Comparison of ENCODE assay signal across 9 mouse cellular contexts in the genomic region with DNA sequence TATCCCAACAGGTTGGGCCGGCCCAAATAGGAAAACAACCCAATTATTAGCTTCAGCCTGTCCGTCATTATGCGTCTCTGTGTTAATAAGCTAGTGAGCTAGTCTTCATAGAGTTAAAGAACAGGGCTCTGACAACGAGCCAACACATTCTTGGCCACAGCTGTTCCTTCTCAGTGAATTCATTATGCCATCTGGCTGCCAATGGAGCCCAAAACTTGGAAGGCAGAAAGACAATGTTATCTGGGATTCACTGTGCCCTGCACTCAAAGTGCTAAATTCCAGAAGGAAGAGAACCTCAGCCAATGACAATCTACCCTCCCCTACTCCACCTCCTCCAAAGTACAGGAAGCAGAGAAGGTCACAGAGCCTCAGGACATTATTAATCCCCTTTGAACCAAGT. TPM values are rescaled to one million over a fixed set of nuclear protein-coding genes. Genes with fewer than 3 reads are reported as not detected.
DNase-seq lines count a peak whose midpoint lies in the region; ATAC-seq and TF ChIP-seq lines count a peak whose summit lies in the region.
"Had no signal": no experiment of that assay in that cellular context is flagged by ENCODE, and none has a peak within 500 bp of the region (broad histone marks: within the 10 kb centered on the region; RNA-seq: fewer than 3 reads in every experiment).

No protein-coding gene starts in this region.

- H3K4me1 ChIP-seq in embryonic facial prominence, embryonic 14.5 days (ENCODE audit: control insufficient read depth, insufficient read depth, low read length): peaks cover 5% of the 10 kb centered on the region
- peaks cover 4% of the 10 kb centered on the region; the same call in 1 of the 2 replicates for H3K4me1 ChIP-seq in embryonic facial prominence, embryonic 10.5 days
- peaks cover 2% of the 10 kb centered on the region; the same call in 1 of the 2 replicates for H3K4me1 ChIP-seq in neural tube, embryonic 15.5 days
- H3K4me1 ChIP-seq in intestine, embryonic 16.5 days (ENCODE audit: control insufficient read depth, insufficient read depth, low read length): no peaks in the 10 kb centered on the region
- H3K4me1 ChIP-seq in liver, embryonic 11.5 days (replicated peaks; ENCODE audit: control insufficient read depth, insufficient read depth, low read length): no peaks in the 10 kb centered on the region

- no peak overlapping the region for H3K4me2 ChIP-seq in embryonic facial prominence, embryonic 14.5 days (ENCODE audit: low read depth, low read length)
- no peak overlapping the region for H3K4me2 ChIP-seq in neural tube, embryonic 15.5 days
- no peak overlapping the region for H3K4me2 ChIP-seq in intestine, embryonic 16.5 days (ENCODE audit: low read depth, low read length)
- no peak overlapping the region for H3K4me2 ChIP-seq in liver, embryonic 11.5 days
- H3K4me2 ChIP-seq: limb, embryonic 12.5 days had no signal

- peak; percentile 81 for DNase-seq in embryonic facial prominence, embryonic 14.5 days (ENCODE audit: low spot score)
- DNase-seq in embryonic facial prominence, embryonic 10.5 days (ENCODE audit: low spot score): no peak
- DNase-seq in neural tube, embryonic 10.5 days (ENCODE audit: extremely low spot score, low spot score): peak; percentile 4
- DNase-seq in layer of hippocampus, adult 2 months (ENCODE audit: low spot score in 2 of 2): peak; percentile 79 to 87
- peak; percentile 74 for DNase-seq in right cerebral cortex, postnatal 14 days
- no peak for DNase-seq in liver, embryonic 11.5 days (ENCODE audit: low spot score)

- TF ChIP-seq CTCF in layer of hippocampus, adult 2 months (conservative IDR thresholded peaks at IDR 0.05): 0 out of 2 replicates have a peak, but pooled peaks have one; percentile 13

- peak; percentile 30; the same call in 1 of the 2 replicates for ATAC-seq in embryonic facial prominence, embryonic 14.5 days (ENCODE audit: low read depth)
- no peak for ATAC-seq in neural tube, embryonic 15.5 days (ENCODE audit: low FRiP score)
- no peak for ATAC-seq in intestine, embryonic 16.5 days
- no peak for ATAC-seq in liver, embryonic 11.5 days (replicated peaks; ENCODE audit: low FRiP score)

- H3K9ac ChIP-seq in embryonic facial prominence, embryonic 14.5 days (ENCODE audit: low read depth, low read length): no peak overlapping the region
- no peak overlapping the region for H3K9ac ChIP-seq in neural tube, embryonic 15.5 days (replicated peaks)
- no peak overlapping the region for H3K9ac ChIP-seq in intestine, embryonic 16.5 days (ENCODE audit: low read depth, low read length)
- H3K9ac ChIP-seq in liver, embryonic 11.5 days (ENCODE audit: low read depth, low read length): no peak overlapping the region
- H3K9ac ChIP-seq: limb, embryonic 12.5 days had no signal

- no peak overlapping the region; the same call in 1 of the 2 replicates for H3K27ac ChIP-seq in embryonic facial prominence, embryonic 14.5 days (replicated peaks; ENCODE audit: low read depth, low read length)
- H3K27ac ChIP-seq in embryonic facial prominence, embryonic 10.5 days (replicated peaks): no peak overlapping the region
- H3K27ac ChIP-seq in neural tube, embryonic 15.5 days (replicated peaks): no peak overlapping the region
- H3K27ac ChIP-seq in layer of hippocampus, adult 2 months: peak overlapping the region; percentile 69
- H3K27ac ChIP-seq in intestine, embryonic 16.5 days (ENCODE audit: low read length): no peak overlapping the region
- no peak overlapping the region for H3K27ac ChIP-seq in liver, embryonic 11.5 days (ENCODE audit: low read depth, low read length)
- H3K27ac ChIP-seq: limb, embryonic 12.5 days had no signal

- H3K27me3 ChIP-seq in embryonic facial prominence, embryonic 14.5 days (replicated peaks; ENCODE audit: control insufficient read depth, insufficient read depth, low read length): no peaks in the 10 kb centered on the region
- no peaks in the 10 kb centered on the region; the same call in 1 of the 2 replicates for H3K27me3 ChIP-seq in embryonic facial prominence, embryonic 10.5 days (replicated peaks; ENCODE audit: low read depth, poor library complexity, severe bottlenecking)
- no peaks in the 10 kb centered on the region for H3K27me3 ChIP-seq in neural tube, embryonic 15.5 days (replicated peaks)
- H3K27me3 ChIP-seq in intestine, embryonic 16.5 days (replicated peaks; ENCODE audit: control insufficient read depth, insufficient read depth, low read length): 0 out of 2 replicates have a peak, but pooled peaks cover 3% of the 10 kb centered on the region
- H3K27me3 ChIP-seq in liver, embryonic 11.5 days (replicated peaks; ENCODE audit: control insufficient read depth, insufficient read depth, low read length): peaks cover 3% of the 10 kb centered on the region; the same call in 1 of the 2 replicates

- H3K36me3 ChIP-seq in embryonic facial prominence, embryonic 14.5 days (ENCODE audit: control insufficient read depth, insufficient read depth, low read length): no peaks in the 10 kb centered on the region
- no peaks in the 10 kb centered on the region for H3K36me3 ChIP-seq in embryonic facial prominence, embryonic 10.5 days (replicated peaks)
- no peaks in the 10 kb centered on the region for H3K36me3 ChIP-seq in neural tube, embryonic 15.5 days
- H3K36me3 ChIP-seq in intestine, embryonic 16.5 days (ENCODE audit: control insufficient read depth, insufficient read depth, low read length): no peaks in the 10 kb centered on the region
- H3K36me3 ChIP-seq in liver, embryonic 11.5 days (ENCODE audit: control insufficient read depth, insufficient read depth, low read length): no peaks in the 10 kb centered on the region
- H3K36me3 ChIP-seq: limb, embryonic 12.5 days had no signal

- no peak overlapping the region for H3K4me3 ChIP-seq in embryonic facial prominence, embryonic 14.5 days (ENCODE audit: low read depth, low read length)
- no peak overlapping the region for H3K4me3 ChIP-seq in embryonic facial prominence, embryonic 10.5 days
- H3K4me3 ChIP-seq in neural tube, embryonic 15.5 days (replicated peaks): no peak overlapping the region
- no peak overlapping the region for H3K4me3 ChIP-seq in layer of hippocampus, adult 2 months
- no peak overlapping the region for H3K4me3 ChIP-seq in intestine, embryonic 16.5 days (ENCODE audit: low read length)
- no peak overlapping the region for H3K4me3 ChIP-seq in liver, embryonic 11.5 days (ENCODE audit: low read depth, low read length)
- H3K4me3 ChIP-seq: limb, embryonic 12.5 days had no signal

- WGBS in embryonic facial prominence, embryonic 14.5 days: 56% methylated on average over 4 of the region's 4 CpGs
- WGBS in embryonic facial prominence, embryonic 10.5 days: 77% methylated on average over 4 of the region's 4 CpGs
- WGBS in neural tube, embryonic 15.5 days: 50% methylated on average over 4 of the region's 4 CpGs
- 67% methylated on average over 4 of the region's 4 CpGs for WGBS in intestine, embryonic 16.5 days
- WGBS in liver, embryonic 11.5 days: 71% methylated on average over 4 of the region's 4 CpGs

- no peaks in the 10 kb centered on the region for H3K9me3 ChIP-seq in embryonic facial prominence, embryonic 14.5 days (ENCODE audit: control insufficient read depth, low read length)
- H3K9me3 ChIP-seq in embryonic facial prominence, embryonic 10.5 days: no peaks in the 10 kb centered on the region
- H3K9me3 ChIP-seq in neural tube, embryonic 15.5 days (replicated peaks): no peaks in the 10 kb centered on the region
- no peaks in the 10 kb centered on the region for H3K9me3 ChIP-seq in intestine, embryonic 16.5 days (ENCODE audit: control insufficient read depth, low read length)
- no peaks in the 10 kb centered on the region for H3K9me3 ChIP-seq in liver, embryonic 11.5 days (ENCODE audit: control insufficient read depth, low read length)
- H3K9me3 ChIP-seq: limb, embryonic 12.5 days had no signal

RNA-seq across cellular contexts. Expression of gene Pm20d1, which starts 26.5 kb away (rescaled TPM):
- 0.38 and 0.48 TPM in 2 replicates for polyA plus RNA-seq in embryonic facial prominence, embryonic 14.5 days (2014; fragmentation: Nextera tagmentation; extraction: Ambion mirVana)
- polyA plus RNA-seq in embryonic facial prominence, embryonic 10.5 days (2016; fragmentation: Nextera tagmentation; extraction: Ambion mirVana): 2.0 and 3.1 TPM in 2 replicates
- 0.13 and 1.0 TPM in 2 replicates for polyA plus RNA-seq in neural tube, embryonic 15.5 days (2015; fragmentation: Nextera tagmentation; extraction: Ambion mirVana)
- 1 to 10 TPM; 2.0 to 2.9 TPM for total RNA-seq in layer of hippocampus, adult 2 months (2021)
- polyA plus RNA-seq in intestine, embryonic 16.5 days (2015; fragmentation: Nextera tagmentation; extraction: Ambion mirVana): 8.0 and 10.2 TPM in 2 replicates
- polyA plus RNA-seq in liver, embryonic 11.5 days (2014; fragmentation: Nextera tagmentation; extraction: Ambion mirVana): 2.8 and 4.6 TPM in 2 replicates

RNA-seq across cellular contexts. Expression of gene Slc26a9, which starts 26.8 kb away (rescaled TPM):
- polyA plus RNA-seq in embryonic facial prominence, embryonic 14.5 days (2014; fragmentation: Nextera tagmentation; extraction: Ambion mirVana): 0.10 TPM in 1 of 2 replicates, not detected in the other
- 0.73 TPM in 1 of 2 replicates, not detected in the other for polyA plus RNA-seq in embryonic facial prominence, embryonic 10.5 days (2016; fragmentation: Nextera tagmentation; extraction: Ambion mirVana)
- 0.09 and 0.10 TPM in 2 replicates for polyA plus RNA-seq in neural tube, embryonic 15.5 days (2015; fragmentation: Nextera tagmentation; extraction: Ambion mirVana)
- under 1 TPM; 0.07 to 0.15 TPM for total RNA-seq in layer of hippocampus, adult 2 months (2021)
- 2.1 and 2.8 TPM in 2 replicates for polyA plus RNA-seq in intestine, embryonic 16.5 days (2015; fragmentation: Nextera tagmentation; extraction: Ambion mirVana)
- polyA plus RNA-seq in liver, embryonic 11.5 days (2014; fragmentation: Nextera tagmentation; extraction: Ambion mirVana): not detected in 2 replicates
- polyA plus RNA-seq: limb, embryonic 12.5 days had no signal

RNA-seq across cellular contexts. Expression of gene Slc41a1, which starts 56.6 kb away (rescaled TPM):
- polyA plus RNA-seq in embryonic facial prominence, embryonic 14.5 days (2014; fragmentation: Nextera tagmentation; extraction: Ambion mirVana): 18.0 and 19.5 TPM in 2 replicates
- 12.3 TPM in 2 replicates for polyA plus RNA-seq in embryonic facial prominence, embryonic 10.5 days (2016; fragmentation: Nextera tagmentation; extraction: Ambion mirVana)
- 15.0 and 16.1 TPM in 2 replicates for polyA plus RNA-seq in neural tube, embryonic 15.5 days (2015; fragmentation: Nextera tagmentation; extraction: Ambion mirVana)
- 10 to 100 TPM; 62.6 to 62.9 TPM for total RNA-seq in layer of hippocampus, adult 2 months (2021)
- 9.4 and 9.6 TPM in 2 replicates for polyA plus RNA-seq in intestine, embryonic 16.5 days (2015; fragmentation: Nextera tagmentation; extraction: Ambion mirVana)
- 5.2 and 5.6 TPM in 2 replicates for polyA plus RNA-seq in liver, embryonic 11.5 days (2014; fragmentation: Nextera tagmentation; extraction: Ambion mirVana)

Comparison
In these comparisons a context has a peak if more than half of its experiments do, and no peak if none do; other contexts are left out.
1. DNase-seq: peak in embryonic facial prominence, embryonic 14.5 days (single experiment), neural tube, embryonic 10.5 days (single experiment), layer of hippocampus, adult 2 months (2 of 2) and right cerebral cortex, postnatal 14 days (single experiment); none in embryonic facial prominence, embryonic 10.5 days (single experiment) and liver, embryonic 11.5 days (single experiment).